Mouse (Mus musculus) heart, adult 2 months (tissue): ENCODE measurements around the gene Flot2.

Source experiments
- CTCF ChIP-seq: fragments of 200-600 bp; IDR thresholded peaks from 2 replicates; pipeline ENCODE4 v1.8.1; 2022; ENCODE audit warnings: antibody characterized with exemption, mild to moderate bottlenecking, moderate library complexity
- EP300 ChIP-seq: fragments of 200-500 bp; IDR thresholded peaks from 2 replicates; pipeline ENCODE4 v1.6.1; 2011; ENCODE audit warnings: low read depth, low read length, control low read depth; ENCODE audit not compliant: insufficient read depth

GRCm38 (mm10) chr11:78097077-78097476 lies 59.3 kb downstream of the Flot2 start:
- TF ChIP-seq CTCF = no peak
- TF ChIP-seq EP300 = no peak
